Mouse (Mus musculus) gastrocnemius, postnatal 4 days (tissue): ENCODE data around the gene 2200002J24Rik. TPM values are rescaled to one million over a fixed set of nuclear protein-coding genes. Genes with fewer than 3 reads are reported as not detected.
"Not testable (repeated sequence)": the region's sequence is repeated elsewhere in the genome, so short reads cannot be mapped to it uniquely, and the experiment has no call there.

Experiments used
- DNase-seq, 2 experiments: peaks; one replicate each; pipeline ENCODE4 v3.0.0; 2021 to 2022; ENCODE audit warnings: low spot score in 2 of 2, mixed read lengths in 2 of 2
- total RNA-seq, 2 experiments: library from RNA; stranded (reverse); gene quantifications; 2 replicates each; pipeline ENCODE4 v1.2.3; 2021

2200002J24Rik gene
- total RNA-seq, 2 experiments from 2014 or later: not detected

GRCm38 (mm10) chr7:30728214-30728613, 29.5 kb downstream of the 2200002J24Rik start:
- DNase-seq: no peak

DNA sequence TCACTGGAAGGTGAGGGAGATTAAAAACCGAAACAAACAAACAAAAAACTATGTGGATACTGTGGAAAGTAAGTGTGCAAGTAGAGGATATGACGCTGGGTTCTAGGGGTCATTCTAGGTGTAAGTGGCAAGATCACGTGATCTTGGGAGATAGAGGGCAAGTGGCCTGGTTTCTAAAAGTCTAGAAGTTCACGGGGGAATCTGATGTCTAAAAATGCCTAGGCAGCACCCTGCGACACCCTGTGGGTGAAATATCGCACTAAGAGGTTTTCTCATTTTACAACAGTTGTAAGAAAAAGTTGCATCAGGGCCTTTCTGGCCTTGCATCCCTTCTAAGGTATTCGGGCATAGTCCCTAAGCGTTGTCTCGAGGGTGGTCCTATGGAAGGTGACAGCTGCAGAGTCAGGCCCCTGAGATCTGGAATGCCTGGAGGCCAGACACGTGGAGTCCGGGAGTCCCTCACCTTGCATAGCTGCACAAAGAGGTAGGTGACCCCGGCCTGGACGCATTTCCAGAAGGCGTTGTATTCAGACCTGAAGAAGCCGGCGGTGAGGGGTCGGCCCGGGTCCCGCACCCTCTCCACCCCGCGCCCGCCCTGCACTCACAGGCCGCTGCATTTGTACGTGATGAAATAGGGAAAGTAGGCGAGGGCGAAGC, 30.1 kb downstream of the 2200002J24Rik start:
- no peak for DNase-seq

- DNase-seq: peak; percentile 84 to 94
These were observed 30.8 kb downstream of the 2200002J24Rik start, which contains the start of gene Tmem147 for GRCm38 (mm10) chr7:30729396-30730063. Gene Tmem147, minus strand, starts transcription at chr7:30729540.

DNA sequence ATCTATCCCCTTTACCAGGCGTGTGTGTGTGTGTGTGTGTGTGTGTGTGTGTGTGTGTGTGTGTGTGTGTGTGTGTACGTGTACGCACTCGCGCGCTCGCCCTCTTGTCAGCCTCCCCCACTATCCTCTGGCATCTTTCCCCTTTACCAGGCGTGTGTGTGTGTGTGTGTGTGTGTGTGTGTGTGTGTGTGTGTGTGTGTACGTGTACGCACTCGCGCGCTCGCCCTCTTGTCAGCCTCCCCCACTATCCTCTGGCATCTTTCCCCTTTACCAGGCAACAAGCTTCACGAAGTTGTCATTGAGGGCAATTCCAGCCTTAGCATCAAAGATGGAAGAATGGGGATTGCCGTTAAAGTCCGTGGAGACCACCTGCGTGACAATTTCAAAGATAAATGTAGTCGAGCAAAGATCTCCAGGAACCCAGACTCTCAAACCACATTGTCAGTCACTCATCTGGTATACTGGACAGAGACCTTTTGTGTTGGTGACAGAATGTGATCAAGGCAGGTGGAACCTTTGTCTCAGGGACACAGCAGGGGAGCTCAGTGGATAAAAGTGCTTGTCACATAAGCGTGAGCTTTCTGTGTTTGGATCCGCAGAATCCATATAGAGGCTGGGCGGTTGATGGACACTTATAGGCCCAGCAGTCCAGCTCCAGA, 31.5 kb downstream of the 2200002J24Rik start:
- DNase-seq: not testable (repeated sequence)

DNA sequence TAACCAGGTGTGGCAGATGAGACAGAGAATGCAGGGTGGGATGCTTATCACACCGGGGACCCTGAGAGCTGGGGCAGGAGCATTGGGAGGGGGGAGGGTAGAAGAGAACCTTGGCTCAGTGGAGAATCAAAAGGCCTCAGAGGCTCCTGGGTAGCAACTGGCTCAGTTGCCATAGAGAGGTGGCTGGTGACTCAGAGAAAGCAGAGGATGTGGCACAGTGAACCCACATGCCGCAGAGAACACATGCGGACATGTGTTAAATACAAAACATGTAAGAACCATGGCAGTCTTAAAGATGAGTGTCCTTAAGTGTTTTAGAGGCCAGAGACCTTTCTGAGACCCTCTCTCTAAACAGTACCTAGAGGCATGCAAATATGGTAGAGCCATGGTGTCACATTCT, 37.5 kb downstream of the 2200002J24Rik start:
- no peak for DNase-seq

GRCm38 (mm10) chr7:30742570-30742969, 43.8 kb downstream of the 2200002J24Rik start:
- not testable (repeated sequence) for DNase-seq

- not testable (repeated sequence) for DNase-seq
These were observed 44.9 kb downstream of the 2200002J24Rik start, which contains the start of gene Gapdhs for GRCm38 (mm10) chr7:30743617-30744016. Gene Gapdhs, minus strand, starts transcription at chr7:30743681.

GRCm38 (mm10) chr7:30744022-30744598, 45.4 kb downstream of the 2200002J24Rik start:
- DNase-seq: peak in 1 of 2 experiments; percentile 48

- no peak for DNase-seq
These were observed 48.9 kb downstream of the 2200002J24Rik start for GRCm38 (mm10) chr7:30747525-30748204.

Other genes with a start within 250 kb of the 2200002J24Rik start
- gene Kirrel2, start 241.2 kb upstream of the 2200002J24Rik start, total RNA-seq: under 1 TPM; 0.39 to 0.93 TPM
- gene Nphs1, start 240.6 kb upstream of the 2200002J24Rik start, total RNA-seq: not detected
- under 1 TPM in 1 of 2 experiments, not detected in 1; 0.44 TPM for gene Prodh2, start 205.3 kb upstream of the 2200002J24Rik start, total RNA-seq
- gene Arhgap33, start 163.9 kb upstream of the 2200002J24Rik start, total RNA-seq: 1 to 10 TPM; 9.6 to 9.8 TPM
- 100 to 1,000 TPM; 182 to 186 TPM for gene Hspb6, start 146.7 kb upstream of the 2200002J24Rik start, total RNA-seq
- gene Proser3, start 146.6 kb upstream of the 2200002J24Rik start, total RNA-seq: 10 to 100 TPM; 10.1 to 10.4 TPM
- gene Lin37, start 139.1 kb upstream of the 2200002J24Rik start, total RNA-seq: 10 to 100 TPM; 17.3 to 18.6 TPM
- 10 to 100 TPM; 55.6 to 62.4 TPM for gene U2af1l4, start 135.6 kb upstream of the 2200002J24Rik start, total RNA-seq
- 1 to 10 TPM; 2.6 to 2.9 TPM for gene Gm49396, start 135.6 kb upstream of the 2200002J24Rik start, total RNA-seq
- gene Psenen, start 135.3 kb upstream of the 2200002J24Rik start, total RNA-seq: 100 to 1,000 TPM in 1 of 2 experiments, 10 to 100 TPM in 1; 87.0 to 103 TPM
- 1 to 10 TPM; 1.5 to 1.7 TPM for gene Igflr1, start 133.5 kb upstream of the 2200002J24Rik start, total RNA-seq
- gene Kmt2b, start 110.2 kb upstream of the 2200002J24Rik start, total RNA-seq: 10 to 100 TPM; 34.0 to 34.2 TPM
- not detected for gene Zbtb32, start 100.0 kb upstream of the 2200002J24Rik start, total RNA-seq
- under 1 TPM; 0.32 to 0.67 TPM for gene Upk1a, start 86.1 kb upstream of the 2200002J24Rik start, total RNA-seq
- gene Cox6b1, start 72.8 kb upstream of the 2200002J24Rik start, total RNA-seq: 1,000 to 10,000 TPM; 1,025 to 1,032 TPM
- not detected for gene Etv2, start 63.1 kb upstream of the 2200002J24Rik start, total RNA-seq
- 10 to 100 TPM; 54.6 to 56.2 TPM for gene Rbm42, start 48.6 kb upstream of the 2200002J24Rik start, total RNA-seq
- gene Haus5, start 33.9 kb upstream of the 2200002J24Rik start, total RNA-seq: 10 to 100 TPM in 1 of 2 experiments, 1 to 10 TPM in 1; 7.1 to 10.4 TPM
- gene Pmis2, start 27.3 kb upstream of the 2200002J24Rik start, total RNA-seq: not detected
- not detected for gene Atp4a, start 13.3 kb downstream of the 2200002J24Rik start, total RNA-seq
- 100 to 1,000 TPM; 144 to 145 TPM for gene Tmem147, start 30.6 kb downstream of the 2200002J24Rik start, total RNA-seq
- not detected for gene Gapdhs, start 44.8 kb downstream of the 2200002J24Rik start, total RNA-seq
- gene Sbsn, start 52.5 kb downstream of the 2200002J24Rik start, total RNA-seq: 1 to 10 TPM; 4.1 to 4.6 TPM
- gene Dmkn, start 64.8 kb downstream of the 2200002J24Rik start, total RNA-seq: 1 to 10 TPM in 1 of 2 experiments, under 1 TPM in 1; 0.86 to 1.2 TPM
- 10 to 100 TPM; 13.2 to 13.9 TPM for gene Krtdap, start 89.0 kb downstream of the 2200002J24Rik start, total RNA-seq
- gene Ffar2, start 124.8 kb downstream of the 2200002J24Rik start, total RNA-seq: 1 to 10 TPM; 1.8 to 2.5 TPM
- gene Ffar3, start 157.3 kb downstream of the 2200002J24Rik start, total RNA-seq: not detected
- not detected for gene Ffar1, start 162.6 kb downstream of the 2200002J24Rik start, total RNA-seq
- under 1 TPM; 0.54 to 0.81 TPM for gene Cd22, start 181.4 kb downstream of the 2200002J24Rik start, total RNA-seq
- 10 to 100 TPM; 11.8 to 12.3 TPM for gene Mag, start 215.9 kb downstream of the 2200002J24Rik start, total RNA-seq
- not detected for gene Hamp2, start 225.8 kb downstream of the 2200002J24Rik start, total RNA-seq
- gene Hamp, start 245.1 kb downstream of the 2200002J24Rik start, total RNA-seq: under 1 TPM in 1 of 2 experiments, not detected in 1; 0.78 TPM